Mouse (Mus musculus): ENCODE data around the gene Vps52.
"Not testable (repeated sequence)": the region's sequence is repeated elsewhere in the genome, so short reads cannot be mapped to it uniquely, and the experiment has no call there.

Vps52 gene

GRCm38 (mm10) chr17:34000796-34001195 lies 45.2 kb downstream of the Vps52 start:
- DNase-seq (ENCODE audit: low read depth, low spot score) = not testable (repeated sequence)

- no peak for DNase-seq (ENCODE audit: low read depth, low spot score)
Observed at GRCm38 (mm10) chr17:34003426-34003825, 47.8 kb downstream of the Vps52 start.

- no peak for DNase-seq (ENCODE audit: low read depth, low spot score)
Observed at GRCm38 (mm10) chr17:34006570-34006969, 51.0 kb downstream of the Vps52 start.

GRCm38 (mm10) chr17:34010156-34010555 lies 54.5 kb downstream of the Vps52 start:
- DNase-seq (ENCODE audit: low read depth, low spot score) = no peak

- no peak for DNase-seq (ENCODE audit: low read depth, low spot score)
Observed at GRCm38 (mm10) chr17:34013436-34013835, 57.8 kb downstream of the Vps52 start.
